Mouse (Mus musculus): ENCODE data around the gene Olfr53. TPM values are rescaled to one million over a fixed set of nuclear protein-coding genes. Genes with fewer than 3 reads are reported as not detected.
"Not testable (repeated sequence)": the region's sequence is repeated elsewhere in the genome, so short reads cannot be mapped to it uniquely, and the experiment has no call there.

Gene Olfr53
- total RNA-seq (2021), result not detected
- long read RNA-seq, experiment 1, result 0 reads
- long read RNA-seq, experiment 2, result 0 reads

- DNase-seq (ENCODE audit: low spot score in 2 of 2), result no peak
Observed at GRCm38 (mm10) chr7:140646152-140646551, at the start of gene Olfr53. Olfr53 (plus strand) TSS chr7:140646452.

- DNase-seq (ENCODE audit: low spot score in 2 of 2), result not testable (repeated sequence)
Observed at GRCm38 (mm10) chr7:140600969-140601368, 45.3 kb upstream of the Olfr53 start, which contains the start of gene Olfr46. Olfr46 (plus strand) TSS chr7:140601269.

GRCm38 (mm10) chr7:140628670-140629069 lies 17.6 kb upstream of the Olfr53 start, which contains the start of gene Olfr61:
Olfr61 (plus strand) TSS chr7:140628970.
- DNase-seq (ENCODE audit: low spot score in 2 of 2), result not testable (repeated sequence)

GRCm38 (mm10) chr7:140630559-140630958 lies 15.7 kb upstream of the Olfr53 start:
- DNase-seq (ENCODE audit: low spot score in 2 of 2), result no peak

GRCm38 (mm10) chr7:140659630-140660029 lies 13.4 kb downstream of the Olfr53 start, which contains the start of gene Olfr539:
Olfr539 (plus strand) TSS chr7:140659930.
- no peak for DNase-seq (ENCODE audit: low spot score in 2 of 2)

GRCm38 (mm10) chr7:140670693-140671092 lies 24.4 kb downstream of the Olfr53 start:
- DNase-seq (ENCODE audit: low spot score in 2 of 2), result not testable (repeated sequence)

- DNase-seq (ENCODE audit: low spot score in 2 of 2), result no peak
Observed at GRCm38 (mm10) chr7:140675863-140676262, 29.6 kb downstream of the Olfr53 start.

GRCm38 (mm10) chr7:140679591-140679990 lies 33.3 kb downstream of the Olfr53 start:
- not testable (repeated sequence) for DNase-seq (ENCODE audit: low spot score in 2 of 2)

- no peak for DNase-seq (ENCODE audit: low spot score in 2 of 2)
Observed at GRCm38 (mm10) chr7:140681651-140682050, 35.4 kb downstream of the Olfr53 start, which contains the start of gene Olfr45. Olfr45 (plus strand) TSS chr7:140681951.

- no peak for DNase-seq (ENCODE audit: low spot score in 2 of 2)
Observed at GRCm38 (mm10) chr7:140696967-140697366, 50.7 kb downstream of the Olfr53 start, which contains the start of gene Olfr541. Olfr541 (plus strand) TSS chr7:140697267.

Other genes with a start within 250 kb of the Olfr53 start
- not detected for gene Olfr531, start 243.5 kb upstream of the Olfr53 start, total RNA-seq (2021)
- gene Olfr532, start 224.8 kb upstream of the Olfr53 start, total RNA-seq (2021), result not detected
- not detected for gene Olfr533, start 183.1 kb upstream of the Olfr53 start, total RNA-seq (2021)
- gene Olfr535, start 162.2 kb upstream of the Olfr53 start, total RNA-seq (2021), result not detected
- not detected for gene Olfr536, start 139.1 kb upstream of the Olfr53 start, total RNA-seq (2021)
- not detected for gene Olfr538, start 78.6 kb upstream of the Olfr53 start, total RNA-seq (2021)
- gene Olfr46, start 45.2 kb upstream of the Olfr53 start, total RNA-seq (2021), result not detected
- gene Olfr61, start 17.5 kb upstream of the Olfr53 start, total RNA-seq (2021), result not detected
- under 1 TPM in 1 of 2 experiments, not detected in 1; 0.02 TPM for gene Olfr539, start 13.5 kb downstream of the Olfr53 start, total RNA-seq (2021)
- gene Olfr45, start 35.5 kb downstream of the Olfr53 start, total RNA-seq (2021), result not detected
- not detected for gene Olfr541, start 50.8 kb downstream of the Olfr53 start, total RNA-seq (2021)
- 1 to 10 TPM in 1 of 2 experiments, under 1 TPM in 1; 0.54 to 3.6 TPM for gene Cyp2e1, start 117.3 kb downstream of the Olfr53 start, total RNA-seq (2021)
- gene Syce1, start 141.4 kb downstream of the Olfr53 start, total RNA-seq (2021), result not detected
- under 1 TPM in 1 of 2 experiments, not detected in 1; 0.07 TPM for gene Zfp941, start 175.7 kb downstream of the Olfr53 start, total RNA-seq (2021)
- gene Urah, start 188.6 kb downstream of the Olfr53 start, total RNA-seq (2021), result under 1 TPM in 1 of 2 experiments, not detected in 1; 0.44 TPM
- gene Scgb1c1, start 199.1 kb downstream of the Olfr53 start, total RNA-seq (2021), result not detected
- not detected for gene Odf3, start 201.4 kb downstream of the Olfr53 start, total RNA-seq (2021)
- gene Gm45785, start 209.9 kb downstream of the Olfr53 start, total RNA-seq (2021), result not detected
- gene Ric8a, start 210.5 kb downstream of the Olfr53 start, total RNA-seq (2021), result 10 to 100 TPM; 35.4 to 40.9 TPM
- gene Bet1l, start 211.1 kb downstream of the Olfr53 start, total RNA-seq (2021), result 10 to 100 TPM; 23.7 to 24.5 TPM
- 100 to 1,000 TPM; 120 to 129 TPM for gene Psmd13, start 235.5 kb downstream of the Olfr53 start, total RNA-seq (2021)
- gene Sirt3, start 235.9 kb downstream of the Olfr53 start, total RNA-seq (2021), result 10 to 100 TPM; 16.4 to 18.9 TPM

Measured in gastrocnemius, postnatal 4 days (tissue).